Mouse (Mus musculus): ENCODE measurements around the gene Gmppa.

GRCm38 (mm10) chr1:75405547-75405946, 30.2 kb upstream of the Gmppa start:
- TF ChIP-seq CTCF (IDR thresholded peaks at IDR 0.05; ENCODE audit: control insufficient read depth, insufficient read depth, insufficient replicate concordance, low read depth, low read length) (no peak), POLR2A (IDR thresholded peaks at IDR 0.05; ENCODE audit: control insufficient read depth, low read depth, low read length) (no peak)
